ENCODE assay signal across 8 mouse cellular contexts in the genomic region with DNA sequence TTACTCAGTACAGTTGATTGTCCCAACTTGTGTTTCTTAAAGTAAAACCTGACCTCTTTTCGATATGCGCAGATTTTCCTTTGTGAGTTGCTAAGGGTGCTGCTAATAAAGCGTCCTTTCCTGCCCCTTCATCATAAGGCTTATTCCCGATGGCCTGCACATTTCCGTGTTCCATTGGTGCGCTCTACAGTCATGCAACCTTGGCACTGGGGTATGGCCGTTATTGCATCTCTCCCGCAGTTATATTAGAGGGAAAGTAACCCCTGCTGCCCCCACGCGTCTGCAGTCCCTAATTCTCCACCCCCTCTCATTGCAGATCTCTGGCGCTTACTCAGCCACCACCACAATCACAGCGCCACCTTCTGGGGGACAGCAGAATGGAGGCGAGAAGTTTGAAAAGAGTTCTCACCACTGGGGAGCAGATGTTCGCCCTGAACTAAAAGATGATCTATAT. TPM values are rescaled to one million over a fixed set of nuclear protein-coding genes. Genes with fewer than 3 reads are reported as not detected.
A peak's percentile ranks its signal among the peaks of the same experiment; 100 is the strongest.
DNase-seq lines count a peak whose midpoint lies in the region; ATAC-seq and TF ChIP-seq lines count a peak whose summit lies in the region.

No protein-coding gene starts in this region.

- TF ChIP-seq CTCF in Patski (IDR thresholded peaks at IDR 0.05): peak; percentile 97

- POLR2A ChIA-PET in Patski (lab: Charles Lee): interaction anchor here (0.7 to 1.1 kb wide), 2 partner anchors 49 to 50 kb away, joined by 3 to 7 read pairs; no protein-coding TSS in a partner anchor

- H3K4me1 ChIP-seq in hindbrain, embryonic 14.5 days (replicated peaks; ENCODE audit: control insufficient read depth, insufficient read depth, low read length): peaks cover 50% of the 10 kb centered on the region

- no peaks in the 10 kb centered on the region for H3K27me3 ChIP-seq in Patski
- H3K27me3 ChIP-seq in hindbrain, embryonic 14.5 days (ENCODE audit: control insufficient read depth, insufficient read depth, low read length): no peaks in the 10 kb centered on the region

- under 1% methylated on average over 14 of the region's 14 CpGs for WGBS in hindbrain, embryonic 14.5 days

- CTCF ChIA-PET in Patski (lab: Charles Lee): interaction anchor here (0.7 to 3.3 kb wide), 10 partner anchors 9 to 124 kb away, joined by 3 to 21 read pairs (median 3); no protein-coding TSS in a partner anchor

- peak overlapping the region; percentile 65 for H3K4me3 ChIP-seq in hindbrain, embryonic 14.5 days (replicated peaks; ENCODE audit: low read length)

- no peak for DNase-seq in Patski (ENCODE audit: low read depth, low spot score)
- peak; percentile 93 to 95 for DNase-seq in cerebellum, postnatal 14 days
- peak; percentile 75 to 91 for DNase-seq in frontal cortex, postnatal 25 days (ENCODE audit: low spot score in 2 of 2)
- peak; percentile 85 for DNase-seq in hindbrain, embryonic 14.5 days (ENCODE audit: low spot score)
- peak; percentile 83 to 86 for DNase-seq in layer of hippocampus, postnatal 36 days
- DNase-seq in lung, postnatal 36 days: peak; percentile 91
- peak; percentile 92 for DNase-seq in retina, embryonic 14.5 days (ENCODE audit: low spot score)
- peak; percentile 92 to 94 for DNase-seq in thymus, postnatal 36 days

- peak overlapping the region; percentile 97 for H3K27ac ChIP-seq in hindbrain, embryonic 14.5 days

- peaks cover 38% of the 10 kb centered on the region for H3K36me3 ChIP-seq in hindbrain, embryonic 14.5 days (replicated peaks; ENCODE audit: control insufficient read depth, insufficient read depth)

- peak overlapping the region; percentile 99 for H3K4me2 ChIP-seq in hindbrain, embryonic 14.5 days (replicated peaks)

- H3K9ac ChIP-seq in hindbrain, embryonic 14.5 days: peak overlapping the region; percentile 93

- in situ Hi-C loops in Patski (cut with MboI; ENCODE audit: low pct_unique_long_range_greater_than_20kb): loop anchor here (5.0 kb wide), 3 partner anchors 47 to 123 kb away; a partner anchor contains a TSS

- peak; percentile 55 for ATAC-seq in Patski
- peak; percentile 38; the same call in 1 of the 2 replicates for ATAC-seq in hindbrain, embryonic 14.5 days (ENCODE audit: low FRiP score)

- H3K9me3 ChIP-seq in hindbrain, embryonic 14.5 days (ENCODE audit: control insufficient read depth, low read length): no peaks in the 10 kb centered on the region

RNA-seq across cellular contexts. Expression of a gene that starts 1.1 kb away (rescaled TPM):
- polyA plus RNA-seq in Patski (2021): 152 TPM
- polyA plus RNA-seq in hindbrain, embryonic 14.5 days (2014; fragmentation: Nextera tagmentation; extraction: Ambion mirVana): 323 and 381 TPM in 2 replicates
- 100 to 1,000 TPM; 621 to 658 TPM for total RNA-seq in layer of hippocampus, postnatal 36 days (2021)

RNA-seq across cellular contexts. Expression of a gene that starts 38.3 kb away (rescaled TPM):
- 0.09 TPM for polyA plus RNA-seq in Patski (2021)
- polyA plus RNA-seq in hindbrain, embryonic 14.5 days (2014; fragmentation: Nextera tagmentation; extraction: Ambion mirVana): 0.25 and 0.30 TPM in 2 replicates
- total RNA-seq in layer of hippocampus, postnatal 36 days (2021): 1 to 10 TPM; 1.7 to 2.7 TPM
